Mouse (Mus musculus) forebrain, embryonic 11.5 days (tissue): Measurements from ENCODE around the gene Vps52. TPM values are rescaled to one million over a fixed set of nuclear protein-coding genes. Genes with fewer than 3 reads are reported as not detected.

Experiments
- ATAC-seq: fragments of 200-750 bp; cut with Nextera tagmentation; replicated peaks from 2 replicates; pipeline ENCODE4 v1.8.0; 2017; ENCODE audit warnings: moderate TSS enrichment; ENCODE audit not compliant: low FRiP score
- DNase-seq: peaks from one replicate; pipeline ENCODE4 v3.0.0-alpha.2; 2017; ENCODE audit warnings: low spot score
- H3K27ac ChIP-seq: fragments of 300-500 bp; sonication (generic); 2 replicates; pipeline ENCODE4 v1.5.1; 2014; ENCODE audit warnings: low read depth, low read length
- H3K27me3 ChIP-seq: fragments of 300-500 bp; sonication (generic); 2 replicates; pipeline ENCODE4 v1.6.1; 2014; ENCODE audit warnings: mild to moderate bottlenecking, low read length, mixed read lengths; ENCODE audit not compliant: control insufficient read depth, insufficient read depth
- H3K36me3 ChIP-seq: fragments of 300-500 bp; sonication (generic); 2 replicates; pipeline ENCODE4 v1.6.1; 2014; ENCODE audit warnings: mild to moderate bottlenecking, low read length, moderate library complexity, mixed read lengths; ENCODE audit not compliant: control insufficient read depth, insufficient read depth
- H3K4me1 ChIP-seq: fragments of 300-500 bp; sonication (generic); replicated peaks from 2 replicates; pipeline ENCODE4 v1.6.1; 2014; ENCODE audit warnings: low read length, mixed read lengths; ENCODE audit not compliant: control insufficient read depth, insufficient read depth
- H3K4me2 ChIP-seq: fragments of 300-500 bp; sonication (generic); 2 replicates; pipeline ENCODE4 v1.6.1; 2014; ENCODE audit warnings: low read depth, mild to moderate bottlenecking, low read length, moderate library complexity, mixed read lengths; ENCODE audit not compliant: severe bottlenecking
- H3K4me3 ChIP-seq: fragments of 300-500 bp; sonication (generic); 2 replicates; pipeline ENCODE4 v1.5.1; 2014; ENCODE audit warnings: low read depth, low read length
- H3K9ac ChIP-seq: fragments of 300-500 bp; sonication (generic); 2 replicates; pipeline ENCODE4 v1.6.1; 2014; ENCODE audit warnings: low read length
- H3K9me3 ChIP-seq: fragments of 300-500 bp; sonication (generic); 2 replicates; pipeline ENCODE4 v1.6.1; 2016; ENCODE audit warnings: low read length, mixed read lengths; ENCODE audit not compliant: control insufficient read depth
- WGBS: fragments of 180-500 bp; shearing (Covaris S2); extraction: QIAGEN DNeasy Blood & Tissue Kit; methylation state at CpG from one replicate; pipeline ENCODE4 v1.1.7; 2014; 5-methylcytosine and 5-hydroxymethylcytosine counted together
- polyA plus RNA-seq: library from polyadenylated mRNA; unstranded; fragments of >200 nt; fragmentation: Nextera tagmentation; extraction: Ambion mirVana; gene quantifications from 2 replicates; pipeline ENCODE4 v1.2.1, GENCODE M21; 2014

The Vps52 gene
- polyA plus RNA-seq, 1 experiment from 2014 or later = 46.8 TPM

DNA sequence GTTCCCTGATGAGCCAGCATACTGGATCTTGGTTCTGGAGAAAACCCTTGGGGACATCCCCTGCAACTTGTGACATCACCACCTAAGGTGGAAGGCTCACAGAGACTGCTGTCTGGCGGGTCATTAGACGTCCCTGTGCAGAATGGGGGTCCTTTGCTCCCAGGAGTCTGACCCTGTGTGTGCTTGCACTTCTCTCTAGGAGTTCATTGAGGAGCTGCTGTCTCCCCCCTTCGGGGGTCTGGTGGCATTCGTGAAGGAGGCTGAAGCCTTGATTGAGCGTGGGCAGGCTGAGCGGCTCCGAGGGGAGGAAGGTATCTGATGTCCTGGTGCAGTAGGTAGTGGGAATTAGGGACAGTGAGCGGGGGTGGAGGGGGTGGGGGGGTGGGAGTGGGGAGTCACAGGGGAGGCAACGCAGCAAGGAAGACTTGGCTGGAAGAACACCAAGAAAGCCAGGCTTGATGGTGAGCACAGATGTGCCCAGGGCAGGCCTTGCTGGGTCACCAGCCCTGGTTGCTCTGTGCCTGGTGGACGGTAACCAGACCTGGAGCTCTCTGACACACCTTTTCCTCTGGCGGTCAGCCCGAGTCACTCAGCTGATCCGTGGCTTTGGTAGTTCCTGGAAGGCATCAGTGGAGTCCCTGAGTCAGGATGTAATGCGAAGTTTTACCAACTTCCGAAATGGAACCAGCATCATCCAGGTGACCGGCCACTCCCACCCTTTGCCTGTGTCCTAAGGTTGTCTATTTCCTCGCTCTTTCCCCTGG is 9.7 kb downstream of the Vps52 start:
- H3K36me3 ChIP-seq = peaks cover 4% of the 10 kb centered on the region; the same call in 1 of the 2 replicates
- 94% methylated on average over 17 of the region's 17 CpGs for WGBS

GRCm38 (mm10) chr17:33965846-33966550 is 10.4 kb downstream of the Vps52 start:
- Histone ChIP-seq H3K36me3 (peaks cover 4% of the 10 kb centered on the region; the same call in 1 of the 2 replicates), H3K27ac (no peak overlapping the region), H3K9ac (no peak overlapping the region), H3K27me3 (no peaks in the 10 kb centered on the region), H3K4me2 (no peak overlapping the region), H3K4me3 (no peak overlapping the region), H3K9me3 (no peaks in the 10 kb centered on the region), H3K4me1 (no peaks in the 10 kb centered on the region)
- DNase-seq (no peak), ATAC-seq (no peak)
- 89% methylated on average over 16 of the region's 16 CpGs for WGBS

More for the DNA sequence above, 9.7 kb downstream of the Vps52 start:
- no peak overlapping the region for H3K4me3 ChIP-seq
- H3K9me3 ChIP-seq = no peaks in the 10 kb centered on the region
- no peak overlapping the region for H3K4me2 ChIP-seq
- H3K4me1 ChIP-seq = no peaks in the 10 kb centered on the region
- ATAC-seq = no peak
- no peak overlapping the region for H3K9ac ChIP-seq
- DNase-seq = no peak
- H3K27ac ChIP-seq = no peak overlapping the region
- no peaks in the 10 kb centered on the region for H3K27me3 ChIP-seq

- no peak overlapping the region for H3K4me3 ChIP-seq
- ATAC-seq = peak; percentile 79
- no peaks in the 10 kb centered on the region; the same call in 1 of the 2 replicates for H3K36me3 ChIP-seq
- 0 out of 2 replicates have a peak overlapping the region, but pooled peaks have one; percentile 5 for H3K4me2 ChIP-seq
- WGBS = 3% methylated on average over 9 of the region's 9 CpGs
- DNase-seq = peak; percentile 91
- no peak overlapping the region for H3K9ac ChIP-seq
- no peaks in the 10 kb centered on the region for H3K4me1 ChIP-seq
- no peak overlapping the region for H3K27ac ChIP-seq
- no peaks in the 10 kb centered on the region for H3K27me3 ChIP-seq
- no peaks in the 10 kb centered on the region for H3K9me3 ChIP-seq
These were observed 12.9 kb downstream of the Vps52 start for GRCm38 (mm10) chr17:33968489-33968888.

DNA sequence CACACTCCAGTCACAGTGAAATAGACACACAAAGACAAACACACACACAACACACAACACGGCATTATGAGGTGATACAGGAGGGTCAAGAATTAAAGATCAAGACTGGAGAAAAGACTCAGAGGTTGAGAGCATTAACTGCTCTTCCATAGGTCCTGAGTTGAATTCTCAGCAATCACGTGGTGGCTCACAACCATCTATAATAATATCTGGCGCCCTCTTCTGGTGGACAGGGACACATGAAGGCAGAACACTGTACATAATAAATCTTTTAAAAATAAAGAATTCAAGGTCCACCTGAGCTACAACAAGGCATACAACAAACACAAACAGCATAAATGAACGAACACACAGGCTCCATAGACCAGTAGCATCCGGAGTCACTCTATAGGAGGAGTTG is 13.3 kb downstream of the Vps52 start:
- no peak overlapping the region for H3K4me3 ChIP-seq
- 33% methylated on average over 5 of the region's 5 CpGs for WGBS

DNA sequence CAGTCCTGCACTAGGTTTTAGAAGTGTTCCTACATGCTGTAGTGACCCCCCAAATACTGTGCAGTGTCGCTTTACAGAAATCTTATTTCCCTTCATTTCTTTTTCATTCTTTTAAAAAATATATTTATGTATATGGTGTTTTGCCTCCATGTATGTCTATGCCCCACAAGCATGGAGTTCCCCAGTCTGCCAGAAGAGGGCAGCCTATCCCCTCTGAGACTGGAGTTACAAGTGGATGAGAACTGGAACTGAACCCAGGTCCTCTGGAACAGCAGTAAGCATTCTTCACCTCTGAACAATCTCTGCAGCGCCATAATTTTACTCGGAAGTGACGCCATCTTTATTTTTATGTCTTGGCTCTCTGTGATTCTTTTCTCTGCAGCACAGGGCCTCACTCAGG is 13.8 kb downstream of the Vps52 start:
- Histone ChIP-seq H3K27me3 (no peaks in the 10 kb centered on the region), H3K36me3 (no peaks in the 10 kb centered on the region), H3K4me3 (no peak overlapping the region), H3K9me3 (no peaks in the 10 kb centered on the region), H3K9ac (no peak overlapping the region), H3K4me2 (no peak overlapping the region), H3K27ac (no peak overlapping the region), H3K4me1 (no peaks in the 10 kb centered on the region)
- DNase-seq = no peak
- no peak for ATAC-seq
- WGBS = 73% methylated on average over 4 of the region's 4 CpGs

More for the DNA sequence above, 13.3 kb downstream of the Vps52 start:
- Histone ChIP-seq H3K27me3 (no peaks in the 10 kb centered on the region), H3K9me3 (no peaks in the 10 kb centered on the region), H3K9ac (no peak overlapping the region), H3K4me1 (no peaks in the 10 kb centered on the region), H3K36me3 (no peaks in the 10 kb centered on the region), H3K27ac (no peak overlapping the region), H3K4me2 (no peak overlapping the region)
- DNase-seq (no peak), ATAC-seq (peak; percentile 24; the same call in 1 of the 2 replicates)

DNA sequence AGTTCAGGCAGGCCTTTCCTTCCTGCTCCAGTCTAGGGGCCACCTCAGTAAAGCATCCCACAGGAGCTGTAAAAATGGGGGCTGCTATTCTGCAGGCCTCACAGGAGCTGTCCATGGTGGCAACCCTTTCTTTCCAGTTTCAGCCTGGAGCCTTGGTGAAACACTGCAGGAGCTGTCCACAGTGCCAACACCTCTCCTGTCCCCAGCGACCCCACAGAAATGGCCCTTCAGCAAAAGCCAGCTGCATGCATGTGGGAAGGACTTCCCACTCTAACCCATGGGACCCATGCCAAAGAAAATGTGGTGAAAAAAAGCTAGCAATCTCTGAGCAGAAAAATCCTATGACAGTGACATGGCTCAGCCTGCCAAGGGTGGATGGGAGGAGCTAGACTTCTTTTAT is 17.1 kb downstream of the Vps52 start:
- H3K27ac ChIP-seq = no peak overlapping the region
- peaks cover 6% of the 10 kb centered on the region for H3K27me3 ChIP-seq
- no peak for ATAC-seq
- WGBS = 11% methylated on average over 1 of the region's 1 CpGs
- DNase-seq = no peak
- H3K4me1 ChIP-seq = no peaks in the 10 kb centered on the region
- no peak overlapping the region for H3K4me3 ChIP-seq
- H3K9ac ChIP-seq = no peak overlapping the region
- no peak overlapping the region for H3K4me2 ChIP-seq
- no peaks in the 10 kb centered on the region for H3K9me3 ChIP-seq
- no peaks in the 10 kb centered on the region for H3K36me3 ChIP-seq

GRCm38 (mm10) chr17:33973572-33973971 is 18.0 kb downstream of the Vps52 start:
- Histone ChIP-seq H3K9me3 (no peaks in the 10 kb centered on the region), H3K36me3 (no peaks in the 10 kb centered on the region), H3K4me1 (peaks cover 6% of the 10 kb centered on the region; the same call in 1 of the 2 replicates), H3K27ac (no peak overlapping the region), H3K4me3 (no peak overlapping the region), H3K9ac (no peak overlapping the region), H3K4me2 (no peak overlapping the region), H3K27me3 (peaks cover 15% of the 10 kb centered on the region)
- DNase-seq (no peak), ATAC-seq (no peak)
- 71% methylated on average over 3 of the region's 3 CpGs for WGBS

DNA sequence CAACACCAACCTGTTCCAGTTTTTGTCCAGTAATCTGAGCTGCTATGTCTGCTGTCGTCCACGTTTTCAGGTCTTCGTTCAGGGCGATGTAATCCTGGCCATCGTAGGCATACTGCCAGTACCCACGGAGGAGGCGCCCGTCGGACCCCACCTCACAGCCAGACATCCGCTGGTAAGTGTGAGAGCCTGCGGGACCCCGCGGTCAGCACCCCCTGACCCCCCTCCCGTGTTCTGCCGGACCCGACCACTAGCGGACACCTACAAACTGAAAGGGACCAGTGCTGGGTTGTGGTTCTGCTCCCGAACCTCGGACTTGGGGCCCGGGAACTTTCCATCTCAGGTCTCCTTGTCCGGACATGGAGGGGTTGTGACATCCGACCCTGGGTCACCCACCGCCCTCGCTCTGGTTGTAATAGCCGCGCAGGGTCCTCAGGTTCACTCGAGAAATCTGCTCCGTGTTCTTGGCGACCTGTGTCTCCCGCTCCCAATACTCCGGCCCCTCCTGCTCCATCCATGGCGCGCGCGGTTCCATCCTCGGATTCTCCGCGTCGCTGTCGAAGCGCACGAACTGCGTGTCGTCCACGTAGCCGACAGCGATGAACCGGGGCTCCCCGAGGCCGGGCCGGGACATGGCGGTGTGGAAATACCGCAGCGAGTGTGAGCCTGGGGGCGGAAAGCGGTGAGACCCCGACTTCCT is 22.4 kb downstream of the Vps52 start:
- Histone ChIP-seq H3K4me1 (peaks cover 8% of the 10 kb centered on the region; the same call in 1 of the 2 replicates), H3K4me3 (peak overlapping the region; percentile 31), H3K27me3 (peaks cover 31% of the 10 kb centered on the region), H3K9ac (peak overlapping the region; percentile 20), H3K36me3 (no peaks in the 10 kb centered on the region), H3K4me2 (peak overlapping the region; percentile 54), H3K9me3 (no peaks in the 10 kb centered on the region), H3K27ac (no peak overlapping the region)
- DNase-seq (no peak), ATAC-seq (no peak)
- 3% methylated on average over 57 of the region's 57 CpGs for WGBS
